Mouse (Mus musculus) forebrain, embryonic 12.5 days (tissue): ENCODE results near the gene Pnck. TPM values are rescaled to one million over a fixed set of nuclear protein-coding genes. Genes with fewer than 3 reads are reported as not detected.

Experiments
- ATAC-seq: fragments of 200-750 bp; cut with Nextera tagmentation; 2 replicates; pipeline ENCODE4 v1.8.0; 2017; ENCODE audit warnings: moderate TSS enrichment; ENCODE audit not compliant: low FRiP score
- H3K27ac ChIP-seq: fragments of 300-500 bp; sonication (generic); 2 replicates; pipeline ENCODE4 v1.5.1; 2016; ENCODE audit warnings: mild to moderate bottlenecking
- H3K27me3 ChIP-seq: fragments of 300-500 bp; sonication (generic); 2 replicates; pipeline ENCODE4 v1.6.1; 2016; ENCODE audit warnings: mild to moderate bottlenecking
- H3K36me3 ChIP-seq: fragments of 300-500 bp; sonication (generic); replicated peaks from 2 replicates; pipeline ENCODE4 v1.6.1; 2016; ENCODE audit warnings: mild to moderate bottlenecking
- H3K4me1 ChIP-seq: fragments of 300-500 bp; sonication (generic); 2 replicates; pipeline ENCODE4 v1.6.1; 2016
- H3K4me2 ChIP-seq: fragments of 300-500 bp; sonication (generic); 2 replicates; pipeline ENCODE4 v1.6.1; 2016; ENCODE audit warnings: mild to moderate bottlenecking, moderate library complexity
- H3K4me3 ChIP-seq: fragments of 300-500 bp; sonication (generic); replicated peaks from 2 replicates; pipeline ENCODE4 v1.5.1; 2016; ENCODE audit warnings: mild to moderate bottlenecking
- H3K9ac ChIP-seq: fragments of 300-500 bp; sonication (generic); 2 replicates; pipeline ENCODE4 v1.6.1; 2016; ENCODE audit warnings: mild to moderate bottlenecking
- H3K9me3 ChIP-seq: fragments of 300-500 bp; sonication (generic); 2 replicates; pipeline ENCODE4 v1.6.1; 2016
- WGBS: fragments of 180-500 bp; shearing (Covaris S2); methylation state at CpG from one replicate; pipeline ENCODE4 v1.1.7; 2016; 5-methylcytosine and 5-hydroxymethylcytosine counted together
- polyA plus RNA-seq: library from polyadenylated mRNA; unstranded; fragments of >200 nt; fragmentation: Nextera tagmentation; extraction: Ambion mirVana; gene quantifications from 2 replicates; pipeline ENCODE4 v1.2.1, GENCODE M21; 2016

The Pnck gene
- polyA plus RNA-seq, 1 experiment from 2014 or later, result 31.2 TPM

DNA sequence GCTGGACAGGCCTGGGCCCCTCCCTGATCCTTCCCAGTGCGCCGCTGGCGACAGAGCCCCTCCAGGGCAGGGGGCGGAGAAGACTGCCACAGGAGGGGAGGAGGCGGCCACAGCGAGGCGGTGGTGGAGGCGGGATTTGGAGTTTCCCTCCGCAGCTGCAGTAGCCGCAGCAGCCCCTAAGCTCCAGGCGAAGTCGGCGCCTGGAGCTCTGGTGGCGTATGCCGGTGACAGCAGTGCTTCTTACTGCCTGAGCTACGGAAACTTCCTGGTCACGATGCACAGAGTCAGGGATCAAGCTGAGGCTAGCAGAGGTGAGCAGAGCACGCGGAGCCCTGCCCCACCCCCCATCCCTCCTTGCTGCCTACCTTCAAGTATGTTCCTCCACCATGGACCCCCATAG is 24.5 kb downstream of the Pnck start:
- H3K4me3 ChIP-seq, result peak overlapping the region; percentile 20
- H3K9ac ChIP-seq, result no peak overlapping the region
- peaks cover 4% of the 10 kb centered on the region; the same call in 1 of the 2 replicates for H3K4me1 ChIP-seq
- WGBS, result 26% methylated on average over 16 of the region's 19 CpGs
- no peak overlapping the region for H3K27ac ChIP-seq
- no peaks in the 10 kb centered on the region for H3K9me3 ChIP-seq
- peak overlapping the region; percentile 40 for H3K4me2 ChIP-seq
- peaks cover 69% of the 10 kb centered on the region for H3K27me3 ChIP-seq
- no peaks in the 10 kb centered on the region for H3K36me3 ChIP-seq
- ATAC-seq, result 0 out of 2 replicates have a peak, but pooled peaks have one; percentile 44

DNA sequence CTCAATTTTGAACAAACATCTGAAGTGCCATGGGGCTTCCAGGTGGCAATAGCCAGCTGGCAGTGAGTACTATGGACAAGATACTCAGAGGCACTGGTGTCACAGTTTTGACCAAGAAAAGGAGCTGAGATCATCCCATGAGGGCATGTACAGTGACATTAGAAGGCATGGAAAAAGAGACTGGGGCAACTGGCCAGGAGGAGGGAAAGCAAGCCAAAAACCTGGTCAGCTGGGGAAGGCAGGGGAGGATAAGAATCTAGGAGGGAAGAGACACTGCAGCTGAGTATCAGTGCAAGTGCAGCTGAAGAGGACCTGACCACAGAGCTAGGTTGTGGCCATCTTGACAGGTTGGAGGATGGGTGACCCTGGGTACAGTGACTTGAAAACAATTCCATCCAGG is 32.9 kb downstream of the Pnck start:
- no peak overlapping the region for H3K4me3 ChIP-seq
- no peaks in the 10 kb centered on the region for H3K4me1 ChIP-seq
- no peak for ATAC-seq
- no peaks in the 10 kb centered on the region for H3K36me3 ChIP-seq
- H3K27me3 ChIP-seq, result peaks cover 8% of the 10 kb centered on the region; the same call in 1 of the 2 replicates
- H3K27ac ChIP-seq, result no peak overlapping the region
- H3K9ac ChIP-seq, result no peak overlapping the region
- no peaks in the 10 kb centered on the region for H3K9me3 ChIP-seq
- no peak overlapping the region for H3K4me2 ChIP-seq

DNA sequence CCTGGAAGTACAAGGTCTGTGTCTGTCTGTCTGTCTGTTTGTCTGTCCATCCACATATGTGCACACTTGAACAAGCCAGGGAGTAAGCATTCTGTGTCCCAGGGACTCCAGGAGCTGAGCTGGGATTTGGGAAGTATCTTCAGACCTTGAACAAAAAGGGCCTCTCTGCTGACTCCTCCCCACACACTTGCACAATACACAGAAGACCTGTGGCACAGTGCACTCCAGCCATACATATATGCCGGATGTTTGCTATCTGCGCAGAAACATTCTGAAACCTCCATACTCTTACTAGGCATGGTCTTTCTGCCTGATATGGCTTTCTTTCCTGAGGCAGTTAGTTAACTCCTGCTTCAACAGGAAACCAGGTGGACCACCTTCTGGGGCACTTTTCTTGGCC is 40.0 kb downstream of the Pnck start:
- Histone ChIP-seq H3K27ac (no peak overlapping the region), H3K9ac (no peak overlapping the region)
- 97% methylated on average over 2 of the region's 2 CpGs for WGBS

DNA sequence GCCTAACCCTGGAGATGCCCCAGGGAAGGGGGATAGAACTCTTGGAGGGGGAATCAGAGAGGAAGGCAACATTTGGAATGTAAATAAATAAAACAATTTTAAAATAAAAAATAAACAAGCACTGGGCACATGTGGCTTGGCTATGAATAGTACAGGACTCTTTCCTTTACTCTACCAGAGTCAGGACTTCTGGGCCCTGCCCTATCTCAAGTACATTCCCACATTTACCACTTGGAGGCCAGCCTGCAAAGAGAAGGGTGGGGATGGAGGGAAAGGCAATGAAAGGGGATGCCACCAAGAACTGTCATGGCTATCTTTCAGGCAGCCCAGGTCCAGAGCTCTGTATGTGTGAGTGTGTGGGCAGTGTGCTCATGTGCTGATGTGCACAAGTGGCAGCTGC is 40.5 kb downstream of the Pnck start:
- Histone ChIP-seq H3K36me3 (no peaks in the 10 kb centered on the region), H3K27me3 (peaks cover 5% of the 10 kb centered on the region; the same call in 1 of the 2 replicates), H3K4me1 (no peaks in the 10 kb centered on the region), H3K9me3 (no peaks in the 10 kb centered on the region), H3K9ac (no peak overlapping the region), H3K4me2 (no peak overlapping the region), H3K4me3 (no peak overlapping the region), H3K27ac (no peak overlapping the region)
- ATAC-seq, result no peak

More for the DNA sequence above, 40.0 kb downstream of the Pnck start:
- H3K27me3 ChIP-seq, result peaks cover 5% of the 10 kb centered on the region; the same call in 1 of the 2 replicates
- no peak overlapping the region for H3K4me2 ChIP-seq
- H3K36me3 ChIP-seq, result no peaks in the 10 kb centered on the region
- no peak for ATAC-seq
- H3K4me1 ChIP-seq, result no peaks in the 10 kb centered on the region
- H3K4me3 ChIP-seq, result no peak overlapping the region
- no peaks in the 10 kb centered on the region for H3K9me3 ChIP-seq

DNA sequence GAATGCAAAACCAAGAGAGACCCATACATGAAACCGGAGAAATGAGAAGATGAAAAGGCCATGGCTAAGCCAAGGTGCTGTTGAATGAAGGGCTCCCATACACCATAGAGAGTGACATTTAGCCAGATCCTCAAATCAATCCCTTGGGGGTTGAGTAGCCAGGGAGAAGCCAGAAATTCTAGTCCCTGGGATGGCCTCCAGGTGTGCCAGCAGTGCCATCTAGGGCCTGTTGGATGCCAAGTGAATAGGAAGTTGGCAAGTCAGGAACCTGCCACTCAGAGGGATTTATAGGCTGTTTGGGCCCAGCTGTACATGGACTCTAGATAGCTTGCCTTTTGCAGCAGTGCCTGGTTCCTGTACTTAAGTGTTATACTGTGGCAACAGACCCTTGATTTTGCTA is 44.0 kb downstream of the Pnck start:
- Histone ChIP-seq H3K9ac (no peak overlapping the region), H3K27ac (no peak overlapping the region), H3K9me3 (no peaks in the 10 kb centered on the region), H3K36me3 (no peaks in the 10 kb centered on the region), H3K4me3 (no peak overlapping the region), H3K4me2 (no peak overlapping the region), H3K4me1 (no peaks in the 10 kb centered on the region), H3K27me3 (peaks cover 5% of the 10 kb centered on the region; the same call in 1 of the 2 replicates)
- 92% methylated on average over 1 of the region's 1 CpGs for WGBS
- ATAC-seq, result no peak

DNA sequence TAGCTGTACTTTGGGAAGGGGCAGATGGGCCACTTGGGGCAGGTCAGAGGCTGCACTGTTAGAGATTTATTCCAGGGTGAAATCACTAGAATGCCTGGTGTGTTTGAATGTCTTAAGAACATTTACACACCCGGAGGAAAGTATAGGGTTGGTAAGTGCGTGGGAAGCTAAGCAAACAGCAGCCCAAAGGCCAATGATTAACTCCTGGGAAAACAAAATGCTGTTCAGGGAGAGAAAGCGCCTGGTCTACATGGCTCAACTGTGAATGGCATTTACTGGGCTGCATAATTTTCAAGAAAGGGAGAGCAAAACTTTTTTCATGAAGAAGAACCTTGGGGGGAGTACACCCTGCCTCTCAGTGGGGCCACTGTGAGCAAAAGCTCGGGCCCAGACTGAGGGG is 46.3 kb downstream of the Pnck start:
- H3K27ac ChIP-seq, result no peak overlapping the region
- no peak overlapping the region for H3K4me2 ChIP-seq
- WGBS, result 80% methylated on average over 4 of the region's 4 CpGs
- H3K9me3 ChIP-seq, result no peaks in the 10 kb centered on the region
- no peak overlapping the region for H3K9ac ChIP-seq
- H3K4me3 ChIP-seq, result no peak overlapping the region
- H3K4me1 ChIP-seq, result no peaks in the 10 kb centered on the region
- no peaks in the 10 kb centered on the region for H3K36me3 ChIP-seq
- no peak for ATAC-seq
- H3K27me3 ChIP-seq, result peaks cover 5% of the 10 kb centered on the region; the same call in 1 of the 2 replicates

Other genes starting within 250 kb of the Pnck start
- 0.17 and 0.22 TPM in 2 replicates for gene Zfp92, start 249.0 kb downstream of the Pnck start, polyA plus RNA-seq
- not detected in 2 replicates for gene Trex2, start 224.8 kb downstream of the Pnck start, polyA plus RNA-seq
- gene Haus7, start 201.1 kb downstream of the Pnck start, polyA plus RNA-seq, result 68.2 and 72.9 TPM in 2 replicates
- gene Bgn, start 176.5 kb downstream of the Pnck start, polyA plus RNA-seq, result 21.4 and 21.5 TPM in 2 replicates
- 0.74 and 0.78 TPM in 2 replicates for gene Atp2b3, start 157.0 kb downstream of the Pnck start, polyA plus RNA-seq
- gene Dusp9, start 20.7 kb downstream of the Pnck start, polyA plus RNA-seq, result 3.7 and 5.4 TPM in 2 replicates
- gene Slc6a8, start 13.0 kb upstream of the Pnck start, polyA plus RNA-seq, result 7.5 and 8.0 TPM in 2 replicates
- gene Bcap31, start 56.1 kb upstream of the Pnck start, polyA plus RNA-seq, result 105 and 117 TPM in 2 replicates
- 9.2 and 10.4 TPM in 2 replicates for gene Abcd1, start 56.5 kb upstream of the Pnck start, polyA plus RNA-seq
- gene Plxnb3, start 97.0 kb upstream of the Pnck start, polyA plus RNA-seq, result 0.08 and 0.19 TPM in 2 replicates
- 0.95 and 1.3 TPM in 2 replicates for gene Srpk3, start 114.3 kb upstream of the Pnck start, polyA plus RNA-seq
- gene Idh3g, start 126.8 kb upstream of the Pnck start, polyA plus RNA-seq, result 163 and 164 TPM in 2 replicates
- 106 and 117 TPM in 2 replicates for gene Ssr4, start 126.9 kb upstream of the Pnck start, polyA plus RNA-seq
- 2.3 and 2.6 TPM in 2 replicates for gene Pdzd4, start 164.9 kb upstream of the Pnck start, polyA plus RNA-seq
- 0.29 TPM in 1 of 2 replicates, not detected in the other for gene Avpr2, start 232.0 kb upstream of the Pnck start, polyA plus RNA-seq
- 33.1 and 37.4 TPM in 2 replicates for gene L1cam, start 236.0 kb upstream of the Pnck start, polyA plus RNA-seq